Mouse (Mus musculus) CD8-positive naive resting alpha-beta T cell, adult 2 months (primary cell): ENCODE data around the gene Olfr516.
"Not testable (repeated sequence)": the region's sequence is repeated elsewhere in the genome, so short reads cannot be mapped to it uniquely, and the experiment has no call there.

Source experiments
- DNase-seq, 2 experiments: peaks; one replicate each; pipeline ENCODE4 v3.0.0; 2022; ENCODE audit warnings: low read depth in 2 of 2, low spot score in 2 of 2

Gene Olfr516

DNA sequence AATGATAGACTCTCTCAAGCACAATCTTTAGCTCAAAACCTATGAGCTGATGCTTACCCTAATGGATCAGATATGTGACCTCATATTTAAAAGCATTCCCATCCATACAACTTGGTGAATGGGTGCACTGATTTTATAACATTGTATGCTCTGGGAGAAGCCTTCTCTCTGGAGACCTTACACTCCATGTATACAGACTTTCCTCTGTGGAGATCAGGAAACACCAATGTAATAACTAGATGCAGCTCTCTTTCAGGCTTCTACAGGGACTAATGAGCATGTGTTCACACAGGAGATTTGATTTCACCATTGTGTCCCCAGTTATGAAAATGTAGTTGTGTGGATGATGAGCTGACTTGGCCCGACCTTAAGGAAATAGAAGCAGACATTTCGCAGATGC, at the start of gene Olfr516:
TSS of gene Olfr516 (minus strand) at position 101 of the 400 bp plus-strand sequence.
- no peak for DNase-seq

- DNase-seq, result no peak
These were observed 44.0 kb upstream of the Olfr516 start, which contains the start of gene Olfr519 for GRCm38 (mm10) chr7:108894320-108894719. TSS of gene Olfr519 (minus strand) at chr7:108894420.

GRCm38 (mm10) chr7:108884906-108885305, 34.6 kb upstream of the Olfr516 start, which contains the start of gene Olfr518:
TSS of gene Olfr518 (minus strand) at chr7:108885006.
- DNase-seq, result no peak

GRCm38 (mm10) chr7:108872279-108872678, 21.9 kb upstream of the Olfr516 start, which contains the start of gene Olfr517:
TSS of gene Olfr517 (minus strand) at chr7:108872379.
- no peak for DNase-seq

- no peak for DNase-seq
These were observed 24.4 kb downstream of the Olfr516 start, which contains the start of gene Olfr514 for GRCm38 (mm10) chr7:108825897-108826296. TSS of gene Olfr514 (minus strand) at chr7:108825997.

DNA sequence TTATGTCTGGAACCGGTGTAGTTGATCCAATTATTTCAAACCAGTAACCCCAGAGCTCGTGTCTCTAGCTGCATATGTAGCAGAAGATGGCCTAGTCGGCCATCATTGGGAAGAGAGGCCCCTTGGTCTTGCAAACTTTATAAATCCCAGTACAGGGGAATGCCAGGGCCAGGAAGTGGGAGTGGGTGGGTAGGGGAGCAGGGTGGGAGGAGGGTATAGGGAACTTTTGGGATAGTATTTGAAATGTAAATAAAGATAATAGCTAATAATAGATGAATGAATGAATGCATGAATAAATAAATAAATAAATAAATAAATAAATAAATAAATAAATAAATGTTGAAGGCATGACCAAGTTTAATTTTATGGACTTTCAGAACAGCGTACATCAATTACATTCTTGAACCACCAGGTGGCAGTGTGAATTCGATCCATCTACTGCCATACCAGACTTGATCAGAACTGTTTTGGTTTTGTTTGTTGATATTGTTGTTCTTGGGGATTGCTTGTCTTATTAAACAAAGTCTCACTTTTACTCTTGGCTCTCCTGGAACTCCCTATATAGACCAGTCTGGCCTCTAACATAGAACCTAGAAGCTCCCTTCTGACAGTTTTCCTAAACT, 35.6 kb downstream of the Olfr516 start:
- not testable (repeated sequence) for DNase-seq

GRCm38 (mm10) chr7:108797205-108797933, 53.0 kb downstream of the Olfr516 start:
- no peak for DNase-seq
